Mouse (Mus musculus): ENCODE data around the gene Cbln3. TPM values are rescaled to one million over a fixed set of nuclear protein-coding genes. Genes with fewer than 3 reads are reported as not detected.

Gene Cbln3
- polyA plus RNA-seq, 1 experiment from 2014 or later = 0.56 TPM

GRCm38 (mm10) chr14:55900414-55900755 is 16.2 kb upstream of the Cbln3 start:
- 6% methylated on average over 12 of the region's 12 CpGs for WGBS

DNA sequence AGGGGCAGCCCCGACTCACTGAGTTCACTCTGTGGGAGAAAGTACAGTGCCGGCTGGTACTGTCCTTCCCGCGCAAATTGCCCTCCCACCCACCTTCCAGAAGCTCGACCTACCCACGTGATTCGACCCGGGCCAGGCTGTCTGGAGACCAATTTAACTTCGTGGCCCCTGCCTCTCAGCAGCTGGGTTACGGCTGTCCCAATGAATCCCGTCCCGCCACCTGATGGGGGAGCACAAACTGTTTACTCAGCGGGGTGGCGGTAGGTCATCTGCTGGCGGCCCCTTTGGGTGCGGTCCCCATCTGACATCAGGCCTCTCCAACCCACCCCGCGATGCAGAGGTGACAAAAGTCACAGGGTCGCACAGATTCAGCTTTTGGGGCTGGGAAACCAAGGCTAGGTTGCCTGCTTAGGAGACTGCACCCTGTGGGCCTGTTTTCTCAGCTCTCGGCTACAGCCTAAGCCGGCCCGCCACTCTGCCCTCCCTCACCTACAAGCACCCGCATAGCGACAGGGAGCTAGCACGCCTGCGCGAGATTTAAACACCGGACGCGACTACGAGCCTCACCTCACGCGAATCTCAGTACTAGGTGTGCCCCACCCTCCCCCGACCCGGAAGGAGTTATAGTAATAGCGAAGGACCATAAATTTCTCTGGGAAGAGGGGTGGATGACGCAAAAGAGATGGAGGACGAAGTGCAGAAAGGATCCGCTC is 15.7 kb upstream of the Cbln3 start, which contains the start of gene Sdr39u1:
TSS of gene Sdr39u1 (minus strand) at position 593 of the 713 bp plus-strand sequence.
- Histone ChIP-seq H3K9ac (ENCODE audit: low read depth, low read length) (peak within 1 kb of the TSS; percentile 88), H3K4me1 (ENCODE audit: control insufficient read depth, insufficient read depth, low read depth, low read length) (peaks cover 13% of the 10 kb centered on the region), H3K9me3 (ENCODE audit: control insufficient read depth, low read length) (no peaks in the 10 kb centered on the region), H3K27me3 (replicated peaks; ENCODE audit: control insufficient read depth, insufficient read depth, low read length) (no peaks in the 10 kb centered on the region), H3K4me3 (ENCODE audit: low read length) (peak within 1 kb of the TSS; percentile 64), H3K36me3 (ENCODE audit: control insufficient read depth, insufficient read depth, low read length) (peaks cover 28% of the 10 kb centered on the region), H3K27ac (ENCODE audit: low read depth, low read length) (peak within 1 kb of the TSS; percentile 84), H3K4me2 (ENCODE audit: low read length) (peak within 1 kb of the TSS; percentile 86)
- peak; percentile 97 for ATAC-seq
- WGBS = 4% methylated on average over 39 of the region's 39 CpGs

More at GRCm38 (mm10) chr14:55900414-55900755, 16.2 kb upstream of the Cbln3 start:
- Histone ChIP-seq H3K27me3 (replicated peaks; ENCODE audit: control insufficient read depth, insufficient read depth, low read length) (no peaks in the 10 kb centered on the region), H3K4me1 (ENCODE audit: control insufficient read depth, insufficient read depth, low read depth, low read length) (peaks cover 13% of the 10 kb centered on the region), H3K27ac (ENCODE audit: low read depth, low read length) (peak overlapping the region; percentile 84), H3K9ac (ENCODE audit: low read depth, low read length) (peak overlapping the region; percentile 88), H3K4me3 (ENCODE audit: low read length) (peak overlapping the region; percentile 64), H3K4me2 (ENCODE audit: low read length) (peak overlapping the region; percentile 86), H3K9me3 (ENCODE audit: control insufficient read depth, low read length) (no peaks in the 10 kb centered on the region), H3K36me3 (ENCODE audit: control insufficient read depth, insufficient read depth, low read length) (peaks cover 27% of the 10 kb centered on the region)
- peak; percentile 73 for ATAC-seq

GRCm38 (mm10) chr14:55898947-55899346 is 14.8 kb upstream of the Cbln3 start:
- no peaks in the 10 kb centered on the region for H3K27me3 ChIP-seq (replicated peaks; ENCODE audit: control insufficient read depth, insufficient read depth, low read length)
- H3K4me2 ChIP-seq (ENCODE audit: low read length) = peak overlapping the region; percentile 86
- no peak overlapping the region for H3K27ac ChIP-seq (ENCODE audit: low read depth, low read length)
- H3K4me3 ChIP-seq (ENCODE audit: low read length) = peak overlapping the region; percentile 64; the same call in 1 of the 2 replicates
- ATAC-seq = no peak
- H3K9me3 ChIP-seq (ENCODE audit: control insufficient read depth, low read length) = no peaks in the 10 kb centered on the region
- peaks cover 13% of the 10 kb centered on the region for H3K4me1 ChIP-seq (ENCODE audit: control insufficient read depth, insufficient read depth, low read depth, low read length)
- 92% methylated on average over 7 of the region's 7 CpGs for WGBS
- H3K9ac ChIP-seq (ENCODE audit: low read depth, low read length) = no peak overlapping the region
- peaks cover 36% of the 10 kb centered on the region for H3K36me3 ChIP-seq (ENCODE audit: control insufficient read depth, insufficient read depth, low read length)

DNA sequence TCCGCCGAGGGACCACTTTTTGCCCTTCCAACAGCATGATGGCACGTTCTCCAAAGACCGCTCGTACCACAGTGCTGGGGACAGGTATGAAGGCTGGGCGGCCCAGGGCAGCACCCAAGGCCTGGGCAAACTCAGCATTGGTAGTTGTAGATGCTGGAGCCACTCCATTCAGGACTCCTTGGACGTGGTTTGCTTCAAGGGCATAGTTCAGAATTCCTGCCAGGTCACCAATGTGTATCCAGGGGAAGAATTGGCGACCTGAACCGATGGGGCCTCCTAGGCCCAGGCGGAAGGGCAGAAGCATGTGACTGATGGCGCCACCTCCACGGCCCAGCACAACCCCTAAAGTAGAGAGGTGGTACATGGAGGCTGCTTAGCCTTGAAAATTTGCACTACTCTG is 13.5 kb upstream of the Cbln3 start:
- no peak overlapping the region for H3K27ac ChIP-seq (ENCODE audit: low read depth, low read length)
- no peak overlapping the region for H3K4me3 ChIP-seq (ENCODE audit: low read length)
- H3K9ac ChIP-seq (ENCODE audit: low read depth, low read length) = no peak overlapping the region
- ATAC-seq = no peak
- H3K27me3 ChIP-seq (replicated peaks; ENCODE audit: control insufficient read depth, insufficient read depth, low read length) = no peaks in the 10 kb centered on the region
- H3K36me3 ChIP-seq (ENCODE audit: control insufficient read depth, insufficient read depth, low read length) = peaks cover 39% of the 10 kb centered on the region
- H3K4me1 ChIP-seq (ENCODE audit: control insufficient read depth, insufficient read depth, low read depth, low read length) = peaks cover 13% of the 10 kb centered on the region
- no peaks in the 10 kb centered on the region for H3K9me3 ChIP-seq (ENCODE audit: control insufficient read depth, low read length)
- WGBS = 94% methylated on average over 12 of the region's 12 CpGs
- no peak overlapping the region for H3K4me2 ChIP-seq (ENCODE audit: low read length)

- WGBS = 83% methylated on average over 24 of the region's 24 CpGs
- Histone ChIP-seq H3K4me2 (ENCODE audit: low read length) (peak overlapping the region; percentile 74), H3K4me1 (ENCODE audit: control insufficient read depth, insufficient read depth, low read depth, low read length) (peaks cover 19% of the 10 kb centered on the region)
Observed at GRCm38 (mm10) chr14:55886571-55887382, 2.6 kb upstream of the Cbln3 start.

DNA sequence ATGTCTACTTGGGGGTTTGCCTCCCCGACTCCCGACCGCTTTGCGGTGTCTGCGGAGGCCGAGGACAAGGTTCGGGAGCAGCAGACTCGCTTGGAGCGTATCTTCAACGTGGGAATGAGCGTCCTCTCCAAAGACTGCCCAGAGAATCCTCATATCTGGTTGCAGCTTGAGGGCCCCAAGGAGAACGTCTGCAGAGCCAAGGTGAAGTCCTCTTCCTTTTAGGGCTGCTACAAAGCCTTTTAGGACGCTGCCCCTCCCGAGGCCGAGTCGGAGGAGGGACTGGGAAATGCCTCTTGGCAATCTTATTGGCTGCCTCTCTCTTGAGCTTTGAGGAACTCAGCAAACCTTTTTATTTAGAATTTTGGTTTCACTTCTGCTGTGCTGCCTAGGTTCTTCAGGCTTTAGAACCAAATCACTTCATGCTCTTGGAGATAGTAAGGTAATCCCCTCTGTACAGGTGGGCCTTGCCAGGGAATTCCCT is 1.6 kb upstream of the Cbln3 start:
- H3K4me1 ChIP-seq (ENCODE audit: control insufficient read depth, insufficient read depth, low read depth, low read length) = peaks cover 19% of the 10 kb centered on the region
- no peaks in the 10 kb centered on the region for H3K27me3 ChIP-seq (replicated peaks; ENCODE audit: control insufficient read depth, insufficient read depth, low read length)
- H3K9me3 ChIP-seq (ENCODE audit: control insufficient read depth, low read length) = no peaks in the 10 kb centered on the region
- no peak for ATAC-seq
- peak overlapping the region; percentile 95 for H3K9ac ChIP-seq (ENCODE audit: low read depth, low read length)
- WGBS = 15% methylated on average over 16 of the region's 16 CpGs
- peak overlapping the region; percentile 92 for H3K4me3 ChIP-seq (ENCODE audit: low read length)
- H3K4me2 ChIP-seq (ENCODE audit: low read length) = peak overlapping the region; percentile 74
- H3K36me3 ChIP-seq (ENCODE audit: control insufficient read depth, insufficient read depth, low read length) = peaks cover 22% of the 10 kb centered on the region
- H3K27ac ChIP-seq (ENCODE audit: low read depth, low read length) = peak overlapping the region; percentile 84; the same call in 1 of the 2 replicates

More at GRCm38 (mm10) chr14:55886571-55887382, 2.6 kb upstream of the Cbln3 start:
- Histone ChIP-seq H3K9me3 (ENCODE audit: control insufficient read depth, low read length) (no peaks in the 10 kb centered on the region), H3K27ac (ENCODE audit: low read depth, low read length) (no peak overlapping the region), H3K9ac (ENCODE audit: low read depth, low read length) (no peak overlapping the region), H3K36me3 (ENCODE audit: control insufficient read depth, insufficient read depth, low read length) (peaks cover 25% of the 10 kb centered on the region), H3K4me3 (ENCODE audit: low read length) (no peak overlapping the region), H3K27me3 (replicated peaks; ENCODE audit: control insufficient read depth, insufficient read depth, low read length) (no peaks in the 10 kb centered on the region)
- no peak for ATAC-seq

DNA sequence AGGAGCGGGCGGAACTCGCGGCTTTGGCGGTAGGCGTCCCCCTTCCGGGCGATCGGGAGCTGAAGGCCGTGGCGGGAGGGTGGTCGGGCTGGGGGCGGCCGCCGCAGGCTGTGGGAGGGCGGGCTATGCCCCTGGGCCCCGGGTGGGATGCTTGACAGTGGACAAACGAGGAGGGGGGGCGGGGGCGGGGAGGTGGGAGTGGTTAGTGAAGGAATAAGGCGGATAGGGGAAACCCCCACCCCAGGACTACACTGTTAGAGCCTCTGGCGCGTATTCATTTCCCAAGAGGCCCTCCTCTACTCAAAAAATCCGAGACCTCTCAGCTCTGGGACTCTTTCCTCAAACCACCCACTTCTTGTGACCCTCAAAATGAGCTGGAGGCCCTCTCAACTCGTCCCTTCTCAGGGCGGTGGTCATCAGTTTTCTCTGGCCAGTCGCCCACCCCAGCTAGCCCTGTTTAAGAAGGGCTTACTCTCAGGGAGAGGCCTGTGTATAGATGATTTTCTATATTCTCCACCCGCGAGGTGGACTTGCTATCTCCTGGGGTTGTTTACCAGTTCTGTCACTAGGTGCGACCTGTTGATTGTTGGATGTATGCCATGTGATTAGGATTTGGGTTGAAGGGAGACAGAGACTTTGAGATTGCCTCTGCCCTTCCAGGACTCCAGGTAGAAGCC is 1.1 kb upstream of the Cbln3 start:
- H3K9me3 ChIP-seq (ENCODE audit: control insufficient read depth, low read length) = no peaks in the 10 kb centered on the region
- H3K4me1 ChIP-seq (ENCODE audit: control insufficient read depth, insufficient read depth, low read depth, low read length) = peaks cover 19% of the 10 kb centered on the region
- peak overlapping the region; percentile 84 for H3K27ac ChIP-seq (ENCODE audit: low read depth, low read length)
- H3K36me3 ChIP-seq (ENCODE audit: control insufficient read depth, insufficient read depth, low read length) = peaks cover 22% of the 10 kb centered on the region
- H3K9ac ChIP-seq (ENCODE audit: low read depth, low read length) = peak overlapping the region; percentile 95
- H3K4me2 ChIP-seq (ENCODE audit: low read length) = peak overlapping the region; percentile 74
- H3K27me3 ChIP-seq (replicated peaks; ENCODE audit: control insufficient read depth, insufficient read depth, low read length) = no peaks in the 10 kb centered on the region
- H3K4me3 ChIP-seq (ENCODE audit: low read length) = peak overlapping the region; percentile 92
- ATAC-seq = peak; percentile 77
- under 1% methylated on average over 20 of the region's 30 CpGs for WGBS

DNA sequence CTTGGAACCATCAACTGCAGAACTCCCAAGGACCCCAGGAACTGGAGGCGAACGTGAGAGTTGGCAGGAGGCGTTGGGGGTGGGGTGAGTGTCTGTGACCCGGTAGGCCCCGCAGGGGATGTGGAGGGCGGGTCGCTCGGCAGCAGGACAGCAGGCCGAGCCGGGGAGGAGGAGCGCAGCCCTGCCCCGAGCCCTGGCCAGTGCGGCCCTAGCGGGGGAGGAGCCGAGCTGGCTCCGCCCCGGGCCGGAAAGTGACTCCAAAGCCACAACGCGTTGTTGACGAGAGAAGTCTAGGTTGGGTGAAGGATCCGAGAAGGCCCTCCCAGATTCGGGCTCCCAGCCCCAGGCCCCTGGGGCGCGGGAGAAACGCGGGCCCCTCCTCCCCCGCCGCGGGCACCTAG is 521 bp upstream of the Cbln3 start, which contains the start of gene Khnyn:
TSS of gene Khnyn (plus strand) at position 235 of the 401 bp plus-strand sequence.
- Histone ChIP-seq H3K27ac (ENCODE audit: low read depth, low read length) (peak within 1 kb of the TSS; percentile 84), H3K4me1 (ENCODE audit: control insufficient read depth, insufficient read depth, low read depth, low read length) (peaks cover 19% of the 10 kb centered on the region), H3K9ac (ENCODE audit: low read depth, low read length) (peak within 1 kb of the TSS; percentile 95), H3K27me3 (replicated peaks; ENCODE audit: control insufficient read depth, insufficient read depth, low read length) (no peaks in the 10 kb centered on the region), H3K9me3 (ENCODE audit: control insufficient read depth, low read length) (no peaks in the 10 kb centered on the region), H3K4me2 (ENCODE audit: low read length) (peak within 1 kb of the TSS; percentile 74), H3K4me3 (ENCODE audit: low read length) (peak within 1 kb of the TSS; percentile 92), H3K36me3 (ENCODE audit: control insufficient read depth, insufficient read depth, low read length) (peaks cover 20% of the 10 kb centered on the region)
- WGBS = 0% methylated on average over 23 of the region's 30 CpGs
- ATAC-seq = peak; percentile 95

Measured in hindbrain, embryonic 16.5 days (tissue).